Mouse (Mus musculus): Measurements from ENCODE around the gene Gm10799. TPM values are rescaled to one million over a fixed set of nuclear protein-coding genes. Genes with fewer than 3 reads are reported as not detected.
"Not testable (repeated sequence)": the region's sequence is repeated elsewhere in the genome, so short reads cannot be mapped to it uniquely, and the experiment has no call there.

Gm10799 gene
- not detected for total RNA-seq (2021)
- long read RNA-seq, experiment 1 = 0 reads
- long read RNA-seq, experiment 2 = 0 reads

DNA sequence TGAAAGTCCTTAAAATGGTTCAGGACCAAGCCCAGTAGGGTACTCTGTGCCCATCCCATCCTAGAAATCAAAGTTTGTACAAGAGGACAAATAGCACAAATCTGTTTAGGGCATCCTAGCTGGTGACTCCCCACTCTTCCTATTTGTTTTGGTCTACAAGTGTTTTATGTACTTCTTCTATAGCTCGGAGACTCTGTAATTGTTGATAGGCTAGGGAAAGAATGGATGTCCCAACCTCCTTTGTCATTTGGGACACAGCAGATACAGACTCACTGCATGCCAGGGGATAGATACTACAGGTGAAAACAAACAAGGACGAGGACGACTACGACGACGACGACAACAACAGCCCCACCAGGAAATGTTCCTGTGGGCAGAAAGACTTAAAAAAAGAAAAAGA is at the start of gene Gm10799:
Gene Gm10799, minus strand, starts transcription at position 101 of the 400 bp plus-strand sequence.
- not testable (repeated sequence) for H3K4me3 ChIP-seq, H3K27ac ChIP-seq
- intact Hi-C loops (cut with DNase I) = loop anchor here (1.0 kb wide), 1 partner anchor 27 kb away; the partner anchor contains the start of gene Cd59a

DNA sequence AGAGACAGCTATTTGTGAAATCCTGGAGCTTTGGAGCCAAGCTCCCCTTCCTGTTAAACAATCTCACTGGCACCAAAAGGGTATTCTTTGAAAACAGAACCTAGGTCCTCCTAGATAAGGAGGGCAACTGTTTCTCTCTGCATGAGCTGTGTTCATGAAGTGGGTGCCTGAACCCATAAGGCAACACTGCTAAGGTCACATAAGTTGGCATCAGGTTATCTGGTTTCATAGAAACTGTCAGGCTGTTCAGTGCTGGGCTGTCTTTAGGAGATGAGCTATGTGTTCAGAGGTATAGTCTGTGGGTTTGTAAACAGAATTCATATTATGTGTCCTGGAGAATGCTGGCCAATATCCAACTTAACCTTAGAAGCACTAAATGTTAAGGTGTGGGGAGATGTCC is 48.8 kb upstream of the Gm10799 start:
- DNase-seq (ENCODE audit: extremely low spot score in 1 of 2, low spot score in 2 of 2); H3K4me3 ChIP-seq; H3K27ac ChIP-seq; intact Hi-C loops (cut with DNase I): not testable (repeated sequence)

More for the DNA sequence above, at the start of gene Gm10799:
- DNase-seq (ENCODE audit: extremely low spot score in 1 of 2, low spot score in 2 of 2) = not testable (repeated sequence)

DNA sequence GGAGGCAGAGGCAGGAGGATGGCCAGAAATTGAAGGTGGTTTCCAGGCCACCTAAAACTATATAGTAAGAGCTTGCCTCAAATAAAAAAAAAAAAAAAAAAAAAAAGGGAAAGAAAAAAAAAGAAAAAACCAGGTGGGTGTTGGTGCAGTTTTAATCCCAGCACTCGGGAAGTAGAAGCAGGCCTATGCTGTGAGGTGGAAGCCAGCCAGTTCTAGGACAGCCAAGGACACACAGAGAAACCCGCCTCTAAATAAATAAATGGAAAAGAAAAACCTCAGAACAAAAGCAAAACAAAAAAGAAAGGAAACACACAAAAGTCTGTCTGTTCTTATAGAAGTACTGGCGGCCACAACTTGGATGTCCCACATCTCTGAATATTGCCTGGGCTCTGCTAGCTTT is 46.5 kb upstream of the Gm10799 start:
- TF ChIP-seq CTCF (IDR thresholded peaks at IDR 0.05) = no peak
- DNase-seq (ENCODE audit: extremely low spot score in 1 of 2, low spot score in 2 of 2) = no peak
- H3K4me3 ChIP-seq = no peak overlapping the region
- intact Hi-C loops (cut with DNase I) = no loop called here
- H3K27ac ChIP-seq = no peak overlapping the region

DNA sequence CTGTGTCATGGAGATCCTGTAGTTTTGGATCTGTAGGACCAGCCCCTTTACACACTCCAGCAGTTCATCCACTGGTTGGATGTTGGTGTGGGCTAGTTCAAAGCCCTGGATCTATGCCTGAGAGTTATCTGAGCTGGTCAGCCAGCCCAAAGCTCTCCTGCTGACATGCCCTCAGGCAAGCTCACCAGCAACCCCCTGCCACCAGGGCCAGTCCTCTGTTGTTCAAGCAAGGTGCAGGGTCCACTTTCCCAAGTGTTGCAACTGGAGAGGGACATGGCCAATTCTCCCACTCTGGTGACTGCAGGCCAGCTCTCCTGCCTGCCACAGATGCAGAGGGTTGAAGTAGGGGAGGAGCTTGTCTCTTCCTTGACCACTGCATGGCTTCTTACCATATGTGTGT is 45.2 kb upstream of the Gm10799 start:
- H3K27ac ChIP-seq; DNase-seq (ENCODE audit: extremely low spot score in 1 of 2, low spot score in 2 of 2); intact Hi-C loops (cut with DNase I); H3K4me3 ChIP-seq: not testable (repeated sequence)

DNA sequence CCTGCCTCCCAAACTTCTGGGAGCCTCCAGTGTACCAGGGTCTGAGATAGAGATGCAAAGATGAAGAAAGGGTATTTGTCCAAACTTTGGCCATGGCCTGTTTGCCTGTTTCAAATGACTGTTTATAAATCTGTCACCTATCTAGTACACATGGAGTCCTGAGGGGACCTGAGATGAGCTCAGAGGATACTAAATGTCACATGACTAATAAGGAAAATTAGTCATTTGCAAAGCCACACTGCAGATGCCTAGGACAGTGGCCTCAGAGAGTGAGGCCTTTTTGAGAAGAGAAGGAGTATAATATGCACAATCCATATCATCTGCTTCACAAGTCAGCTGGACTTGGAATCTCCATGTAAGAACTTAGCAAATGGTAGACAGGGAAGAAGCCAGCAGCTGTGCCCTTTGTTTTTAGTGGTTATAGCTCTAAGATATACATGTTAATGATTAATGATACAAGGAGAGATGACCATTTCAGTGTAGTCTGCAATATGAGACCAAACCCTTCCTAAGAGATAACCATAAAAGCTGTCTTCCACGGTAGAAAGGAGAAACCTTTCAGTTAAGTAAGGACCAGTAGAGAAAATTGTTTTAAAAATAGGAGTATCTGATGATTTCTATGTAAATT is 42.9 kb upstream of the Gm10799 start:
- DNase-seq (ENCODE audit: extremely low spot score in 1 of 2, low spot score in 2 of 2); H3K27ac ChIP-seq; intact Hi-C loops (cut with DNase I); H3K4me3 ChIP-seq: not testable (repeated sequence)

DNA sequence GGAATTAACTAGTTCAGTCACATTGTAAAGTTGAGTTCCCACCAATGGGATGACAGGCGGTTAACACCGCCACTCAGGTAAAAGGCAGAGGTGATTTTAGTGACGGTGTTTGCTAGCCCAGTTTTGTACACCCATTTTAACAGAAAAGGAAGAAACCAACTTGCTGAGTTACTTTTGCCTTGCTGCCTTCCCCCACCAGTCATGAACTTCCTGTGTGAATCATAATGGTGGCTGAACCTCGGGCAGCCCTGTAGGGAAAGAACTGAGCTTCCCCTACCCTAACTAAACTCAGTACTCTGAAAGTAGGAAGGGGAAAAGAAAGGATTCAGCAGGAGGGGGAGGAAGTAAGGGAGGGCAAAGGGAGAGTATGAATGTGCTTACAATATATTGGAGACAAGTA is 41.7 kb upstream of the Gm10799 start:
- no peak for TF ChIP-seq CTCF (IDR thresholded peaks at IDR 0.05)
- no peak overlapping the region for H3K27ac ChIP-seq
- intact Hi-C loops (cut with DNase I) = no loop called here
- no peak for DNase-seq (ENCODE audit: extremely low spot score in 1 of 2, low spot score in 2 of 2)
- H3K4me3 ChIP-seq = no peak overlapping the region

DNA sequence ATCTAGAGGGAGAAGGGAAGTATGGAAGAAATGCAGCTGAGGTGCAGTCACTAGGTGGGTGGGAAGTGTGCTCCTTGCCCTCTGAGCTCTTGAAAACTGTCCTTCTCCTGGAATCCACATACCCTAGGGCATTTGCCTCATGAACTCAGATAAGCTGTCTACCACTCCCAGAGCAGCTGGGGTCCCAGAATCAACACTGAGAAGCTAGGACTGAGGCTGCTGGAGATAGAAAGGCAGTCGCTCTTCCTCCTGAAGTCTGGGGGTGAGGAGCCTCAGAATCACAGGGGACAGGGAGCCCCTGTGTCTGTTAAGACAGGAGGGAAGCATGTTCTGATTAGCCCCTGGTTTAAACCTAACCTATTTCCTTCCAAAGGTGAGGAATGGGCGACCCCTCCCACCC is 41.2 kb upstream of the Gm10799 start:
- no peak for TF ChIP-seq CTCF (IDR thresholded peaks at IDR 0.05)
- no peak overlapping the region for H3K4me3 ChIP-seq
- intact Hi-C loops (cut with DNase I) = no loop called here
- H3K27ac ChIP-seq = no peak overlapping the region
- no peak for DNase-seq (ENCODE audit: extremely low spot score in 1 of 2, low spot score in 2 of 2)

DNA sequence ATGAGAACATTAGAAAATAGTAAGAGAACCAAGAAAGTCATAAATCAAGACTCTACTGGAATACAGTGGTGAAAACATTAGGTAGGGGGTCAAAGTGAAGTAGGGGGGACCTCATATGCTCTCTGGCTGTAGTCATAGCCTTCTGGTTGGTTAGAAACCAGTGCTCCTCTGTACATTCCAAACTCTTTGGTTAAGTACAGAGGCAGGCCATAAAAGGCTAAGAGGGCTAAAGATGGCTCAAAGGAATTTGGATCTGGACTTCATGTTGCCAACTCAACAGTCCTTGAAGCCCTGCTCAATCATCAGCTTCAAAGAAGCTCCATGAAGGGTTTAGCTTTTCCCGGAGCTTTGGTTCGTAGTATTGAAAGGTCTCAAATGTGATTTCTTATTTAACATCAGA is 40.7 kb upstream of the Gm10799 start:
- H3K27ac ChIP-seq; H3K4me3 ChIP-seq; DNase-seq (ENCODE audit: extremely low spot score in 1 of 2, low spot score in 2 of 2); intact Hi-C loops (cut with DNase I): not testable (repeated sequence)

DNA sequence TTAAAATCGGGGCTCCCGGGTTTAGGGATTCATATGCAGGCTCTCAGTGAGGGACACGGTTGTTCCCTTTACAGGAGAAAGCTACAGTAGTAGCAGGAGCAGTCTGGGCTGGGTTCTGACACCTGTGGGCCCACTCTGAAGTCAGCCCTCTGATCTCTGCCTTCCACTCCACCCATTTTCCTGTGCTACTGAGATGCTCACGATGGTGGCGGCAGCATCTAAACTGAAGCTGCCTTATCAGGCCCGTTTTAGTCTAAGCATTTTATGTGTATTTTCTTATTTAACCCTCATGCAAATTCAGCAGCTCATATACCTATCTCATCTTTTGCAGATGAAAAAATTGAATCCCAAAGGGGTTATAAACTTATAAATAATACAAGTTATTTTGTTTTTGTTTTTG is 36.5 kb upstream of the Gm10799 start:
- Histone ChIP-seq H3K27ac (no peak overlapping the region), H3K4me3 (no peak overlapping the region)
- no peak for DNase-seq (ENCODE audit: extremely low spot score in 1 of 2, low spot score in 2 of 2)
- intact Hi-C loops (cut with DNase I) = no loop called here
- no peak for TF ChIP-seq CTCF (IDR thresholded peaks at IDR 0.05)

DNA sequence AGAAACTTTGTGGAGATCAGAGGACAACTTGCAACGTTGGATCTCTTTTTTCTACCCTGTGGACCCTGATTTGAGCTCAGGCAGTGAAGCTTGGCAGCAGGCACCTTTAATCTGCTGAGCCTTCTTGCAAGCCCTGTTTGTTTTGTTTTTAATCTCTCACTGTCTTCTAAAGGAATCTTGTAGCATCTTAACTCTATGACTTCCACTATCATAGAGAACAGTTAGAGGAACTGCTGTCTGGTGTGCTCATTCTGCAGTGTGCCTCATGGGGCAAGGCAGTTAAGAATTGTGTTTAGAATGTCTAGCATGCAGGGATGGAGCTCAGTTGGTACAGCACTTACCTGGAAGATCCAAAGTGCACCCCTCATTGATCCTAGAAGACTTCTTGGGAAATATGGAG is 31.6 kb upstream of the Gm10799 start:
- Histone ChIP-seq H3K4me3 (no peak overlapping the region), H3K27ac (no peak overlapping the region)
- intact Hi-C loops (cut with DNase I) = no loop called here
- TF ChIP-seq CTCF (IDR thresholded peaks at IDR 0.05) = no peak
- no peak for DNase-seq (ENCODE audit: extremely low spot score in 1 of 2, low spot score in 2 of 2)

DNA sequence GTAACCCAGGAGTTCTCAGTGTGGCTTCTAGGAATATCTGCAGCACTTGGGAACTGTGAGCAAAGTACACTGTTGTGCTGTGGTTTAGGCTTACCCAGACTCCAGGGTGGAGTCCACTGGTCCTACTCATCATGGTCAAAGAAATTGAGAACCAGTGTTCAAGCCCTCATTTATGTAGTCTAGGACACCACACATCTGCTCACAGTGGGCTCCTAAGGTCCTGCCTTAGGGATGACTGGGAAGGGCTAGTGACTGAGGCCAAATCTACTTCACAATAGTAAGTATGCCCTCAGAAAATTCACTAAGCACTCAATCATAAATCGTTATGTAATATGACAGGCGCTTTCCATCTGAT is 30.9 kb upstream of the Gm10799 start:
- TF ChIP-seq CTCF (IDR thresholded peaks at IDR 0.05) = no peak
- no peak for DNase-seq (ENCODE audit: extremely low spot score in 1 of 2, low spot score in 2 of 2)
- Histone ChIP-seq H3K4me3 (no peak overlapping the region), H3K27ac (no peak overlapping the region)
- intact Hi-C loops (cut with DNase I) = no loop called here

DNA sequence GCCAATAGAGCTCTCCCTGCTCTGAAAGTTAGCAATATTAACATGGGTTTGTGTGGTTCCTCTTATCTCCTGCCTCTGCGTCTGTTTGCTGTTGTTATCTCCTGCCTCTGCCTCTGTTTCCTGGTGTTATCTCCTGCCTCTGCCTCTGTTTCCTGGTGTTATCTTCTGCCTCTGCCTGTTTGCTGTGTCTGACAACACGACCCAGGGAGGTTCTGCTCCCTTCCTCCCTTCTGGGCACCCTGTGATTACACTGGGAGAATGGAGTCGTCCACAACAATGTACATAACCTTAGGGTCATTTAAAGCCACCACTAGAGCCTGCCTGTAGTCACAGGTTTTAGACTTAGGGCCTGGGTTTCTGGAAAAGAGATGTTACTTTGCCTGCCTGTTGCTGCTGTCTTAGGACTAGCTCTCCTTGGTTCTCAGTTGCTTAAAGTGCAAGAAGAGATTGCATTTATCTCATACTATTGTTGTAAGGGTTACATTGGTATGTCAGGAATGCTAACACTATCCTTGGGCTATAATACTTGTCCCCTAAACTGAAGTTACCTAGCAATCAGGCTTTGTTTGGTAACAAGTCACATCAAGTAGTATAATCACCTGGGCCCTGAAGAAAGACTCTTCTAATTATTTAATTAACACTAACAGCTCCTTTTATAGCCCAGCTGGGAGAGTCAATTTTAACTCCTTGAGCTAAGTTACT is 30.3 kb upstream of the Gm10799 start:
- DNase-seq (ENCODE audit: extremely low spot score in 1 of 2, low spot score in 2 of 2) = no peak
- no peak for TF ChIP-seq CTCF (IDR thresholded peaks at IDR 0.05)
- Histone ChIP-seq H3K27ac (no peak overlapping the region), H3K4me3 (no peak overlapping the region)
- intact Hi-C loops (cut with DNase I) = no loop called here

DNA sequence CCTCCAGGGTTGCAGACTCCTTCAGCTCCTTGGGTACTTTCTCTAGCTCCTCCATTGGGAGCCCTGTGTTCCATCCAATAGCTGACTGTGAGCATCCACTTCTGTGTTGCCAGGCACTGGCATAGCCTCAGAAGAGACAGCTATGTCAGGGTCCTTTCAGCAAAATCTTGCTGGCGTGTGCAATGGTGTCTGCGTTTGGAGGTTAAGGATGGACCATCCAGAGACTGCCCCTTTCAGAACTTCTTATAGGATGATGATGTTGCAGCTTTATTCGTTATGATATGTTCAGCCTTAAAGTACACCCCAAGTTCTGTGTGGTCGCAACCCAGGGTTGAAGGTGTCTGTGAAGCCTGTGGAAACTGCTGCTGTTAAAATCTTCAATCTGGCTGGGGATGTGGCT is 29.0 kb upstream of the Gm10799 start:
- intact Hi-C loops (cut with DNase I); H3K27ac ChIP-seq; DNase-seq (ENCODE audit: extremely low spot score in 1 of 2, low spot score in 2 of 2); H3K4me3 ChIP-seq: not testable (repeated sequence)

DNA sequence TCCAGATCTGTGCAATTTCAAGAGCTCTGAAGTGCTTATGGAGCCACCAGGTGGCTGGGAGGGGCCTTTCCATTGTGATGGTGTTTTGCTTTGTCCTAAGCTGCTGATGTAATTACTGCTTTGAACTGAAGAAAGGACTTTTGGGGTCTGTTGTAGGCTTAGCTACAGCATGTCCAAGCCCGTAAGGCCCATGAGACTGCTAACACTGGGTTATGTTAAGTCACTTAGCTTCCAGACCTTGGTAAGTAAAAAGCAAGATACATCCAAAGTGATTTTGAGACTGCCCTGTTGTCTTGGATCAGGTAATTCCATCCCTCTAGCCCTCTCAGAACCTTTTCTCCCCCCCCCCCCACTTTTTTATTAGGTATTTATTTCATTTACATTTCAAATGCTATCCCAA is 28.4 kb upstream of the Gm10799 start:
- H3K4me3 ChIP-seq; DNase-seq (ENCODE audit: extremely low spot score in 1 of 2, low spot score in 2 of 2); intact Hi-C loops (cut with DNase I); H3K27ac ChIP-seq: not testable (repeated sequence)

Measured in left cerebral cortex, adult 2 months (tissue).